Mouse (Mus musculus) bone marrow, adult 2 months (tissue): Measurements from ENCODE around the gene Chic1. TPM values are rescaled to one million over a fixed set of nuclear protein-coding genes. Genes with fewer than 3 reads are reported as not detected.

ENCODE experiments used
- H3K27ac ChIP-seq: fragments of 200-500 bp; 2 replicates; pipeline ENCODE4 v1.5.1; 2012; ENCODE audit warnings: low read depth, mild to moderate bottlenecking, control low read depth, inconsistent platforms, low read length; ENCODE audit not compliant: control insufficient read depth, poor library complexity, insufficient read depth
- H3K4me1 ChIP-seq: fragments of 200-500 bp; 2 replicates; pipeline ENCODE4 v1.6.1; 2011; ENCODE audit warnings: low read length; ENCODE audit not compliant: control insufficient read depth, insufficient read depth
- H3K4me3 ChIP-seq: fragments of 200-500 bp; replicated peaks from 2 replicates; pipeline ENCODE3; 2011; ENCODE audit warnings: mild to moderate bottlenecking, low read depth, low read length, control low read depth; ENCODE audit not compliant: control insufficient read depth
- CTCF ChIP-seq: fragments of 200-500 bp; IDR thresholded peaks from 2 replicates; pipeline ENCODE4 v1.5.1; 2011; ENCODE audit warnings: low read length, control low read depth; ENCODE audit not compliant: control insufficient read depth, insufficient read depth
- POLR2A ChIP-seq: fragments of 200-500 bp; IDR thresholded peaks from 2 replicates; pipeline ENCODE4 v1.6.1; 2011; ENCODE audit warnings: low read depth, mild to moderate bottlenecking, control low read depth, low read length, borderline replicate concordance; ENCODE audit not compliant: control insufficient read depth
- WGBS: fragments of 180-500 bp; shearing (Covaris S2); methylation state at CpG from one replicate; pipeline ENCODE4 v1.1.7; 2018; 5-methylcytosine and 5-hydroxymethylcytosine counted together
- polyA plus RNA-seq: library from polyadenylated mRNA; stranded (reverse); fragments of >200 nt; gene quantifications from 2 replicates; pipeline ENCODE4 v1.2.4, GENCODE M21; 2011; ENCODE audit warnings: low replicate concordance; ENCODE audit not compliant: missing spikeins, insufficient read depth, insufficient read length

The Chic1 gene
- polyA plus RNA-seq, 1 experiment: 0.55 TPM

GRCm38 (mm10) chrX:103443755-103444154 is 87.5 kb downstream of the Chic1 start:
- TF ChIP-seq CTCF: no peak
- no peak for TF ChIP-seq POLR2A
- H3K4me1 ChIP-seq: no peaks in the 10 kb centered on the region

More at GRCm38 (mm10) chrX:103443755-103444154, 87.5 kb downstream of the Chic1 start:
- Histone ChIP-seq H3K27ac (no peak overlapping the region), H3K4me3 (no peak overlapping the region)
- 26% methylated on average over 7 of the region's 7 CpGs for WGBS

Other genes with a start within 250 kb of the Chic1 start
- gene Nap1l2, start 169.8 kb upstream of the Chic1 start, polyA plus RNA-seq: not detected in 2 replicates
- gene Cdx4, start 35.1 kb upstream of the Chic1 start, polyA plus RNA-seq: not detected in 2 replicates
- not detected in 2 replicates for gene Tsx, start 58.0 kb downstream of the Chic1 start, polyA plus RNA-seq
- not detected in 2 replicates for gene Gm26992, start 65.5 kb downstream of the Chic1 start, polyA plus RNA-seq